Mouse (Mus musculus) MEL (cell line): ENCODE measurements around the gene Ihh. TPM values are rescaled to one million over a fixed set of nuclear protein-coding genes. Genes with fewer than 3 reads are reported as not detected.

Experiments used
- DNase-seq: peaks from one replicate; pipeline ENCODE4 v3.0.0; 2011; ENCODE audit warnings: low read depth, low spot score
- H3K27ac ChIP-seq: 2 replicates; pipeline ENCODE4 v1.5.1; 2012; ENCODE audit warnings: low read depth, mild to moderate bottlenecking, control low read depth, low read length, moderate library complexity; ENCODE audit not compliant: control insufficient read depth
- H3K27me3 ChIP-seq, 2 experiments: fragments of 150-350 bp in 1 of 2; sonication (generic) in 1 of 2; 2 replicates each; pipeline ENCODE4 v1.6.1; 2012; ENCODE audit warnings: low read length in 2 of 2, mild to moderate bottlenecking in 2 of 2, improper control_type of control experiment in 1 of 2, moderate library complexity in 1 of 2; ENCODE audit not compliant: insufficient read depth in 2 of 2, control insufficient read depth in 1 of 2
- H3K36me3 ChIP-seq, 2 experiments: 2 replicates each; pipeline ENCODE4 v1.6.1; 2012 to 2014; ENCODE audit warnings: low read length in 2 of 2, improper control_type of control experiment in 1 of 2, inconsistent platforms in 1 of 2, mild to moderate bottlenecking in 1 of 2; ENCODE audit not compliant: insufficient read depth in 2 of 2, control insufficient read depth in 1 of 2
- H3K4me1 ChIP-seq, 2 experiments: fragments of 150-350 bp in 1 of 2; sonication (generic) in 1 of 2; 2 replicates each; pipeline ENCODE4 v1.6.1; 2012; ENCODE audit warnings: low read length in 2 of 2, improper control_type of control experiment in 1 of 2, mild to moderate bottlenecking in 1 of 2; ENCODE audit not compliant: insufficient read depth in 2 of 2, control insufficient read depth in 1 of 2
- H3K4me3 ChIP-seq, 2 experiments: fragments of 150-350 bp in 1 of 2; sonication (generic) in 1 of 2; 2 replicates each; pipeline ENCODE4 v1.5.1; 2012; ENCODE audit warnings: low read depth in 2 of 2, low read length in 2 of 2, mild to moderate bottlenecking in 2 of 2, moderate library complexity in 2 of 2, control low read depth in 1 of 2, improper control_type of control experiment in 1 of 2; ENCODE audit not compliant: control insufficient read depth in 1 of 2, insufficient read depth in 1 of 2
- H3K79me2 ChIP-seq: 2 replicates; pipeline ENCODE4 v1.6.1; 2012; ENCODE audit warnings: mild to moderate bottlenecking, low read length, moderate library complexity; ENCODE audit not compliant: control insufficient read depth, poor library complexity, insufficient read depth
- H3K9ac ChIP-seq: 2 replicates; pipeline ENCODE4 v1.6.1; 2012; ENCODE audit warnings: low read depth, mild to moderate bottlenecking, control low read depth, low read length, moderate library complexity; ENCODE audit not compliant: control insufficient read depth, poor library complexity, severe bottlenecking
- H3K9me3 ChIP-seq: fragments of 150-350 bp; sonication (generic); replicated peaks from 2 replicates; pipeline ENCODE4 v1.6.1; 2012; ENCODE audit warnings: mild to moderate bottlenecking, low read length, improper control_type of control experiment, moderate library complexity; ENCODE audit not compliant: insufficient read depth
- BHLHE40 ChIP-seq: IDR thresholded peaks from 2 replicates; pipeline ENCODE4 v1.6.1; 2012; ENCODE audit warnings: low read depth, mild to moderate bottlenecking, inconsistent platforms, low read length, improper control_type of control experiment, borderline replicate concordance
- CHD1 ChIP-seq: IDR thresholded peaks from 2 replicates; pipeline ENCODE4 v1.6.1; 2012; ENCODE audit warnings: low read depth, mild to moderate bottlenecking, inconsistent platforms, low read length, improper control_type of control experiment
- CHD2 ChIP-seq: IDR thresholded peaks from 2 replicates; pipeline ENCODE4 v1.6.1; 2011; ENCODE audit warnings: low read length, improper control_type of control experiment
- CTCF ChIP-seq, 3 experiments: IDR thresholded peaks in 2 of 3; conservative IDR thresholded peaks in 1 of 3; 2 replicates each; pipeline ENCODE4 v1.5.1; 2011 to 2012; ENCODE audit warnings: low read length in 3 of 3, low read depth in 2 of 3, mild to moderate bottlenecking in 2 of 3, improper control_type of control experiment in 1 of 3, inconsistent platforms in 1 of 3, mixed read lengths in 1 of 3, moderate library complexity in 1 of 3; ENCODE audit not compliant: control insufficient read depth in 1 of 3, insufficient read depth in 1 of 3, poor library complexity in 1 of 3, severe bottlenecking in 1 of 3
- E2F4 ChIP-seq: IDR thresholded peaks from 2 replicates; pipeline ENCODE4 v1.6.1; 2011; ENCODE audit warnings: low read depth, low read length, improper control_type of control experiment, borderline replicate concordance
- ELF1 ChIP-seq: IDR thresholded peaks from 2 replicates; pipeline ENCODE4 v1.6.1; 2014; ENCODE audit warnings: low read depth, mild to moderate bottlenecking, inconsistent platforms, low read length, improper control_type of control experiment, moderate library complexity
- EP300 ChIP-seq, 2 experiments: IDR thresholded peaks; 2 replicates each; pipeline ENCODE4 v1.6.1; 2011; ENCODE audit warnings: improper control_type of control experiment in 2 of 2, low read length in 2 of 2, low read depth in 1 of 2, mild to moderate bottlenecking in 1 of 2
- ETS1 ChIP-seq: IDR thresholded peaks from 2 replicates; pipeline ENCODE4 v1.6.1; 2012; ENCODE audit warnings: low read depth, mild to moderate bottlenecking, inconsistent platforms, low read length, improper control_type of control experiment, moderate library complexity
- GABPA ChIP-seq: IDR thresholded peaks from 2 replicates; pipeline ENCODE4 v1.6.1; 2012; ENCODE audit warnings: low read depth, mild to moderate bottlenecking, inconsistent platforms, low read length, improper control_type of control experiment, moderate library complexity
- HCFC1 ChIP-seq: IDR thresholded peaks from 2 replicates; pipeline ENCODE4 v1.6.1; 2012; ENCODE audit warnings: low read depth, mild to moderate bottlenecking, inconsistent platforms, low read length, improper control_type of control experiment, moderate library complexity
- MXI1 ChIP-seq: IDR thresholded peaks from 2 replicates; pipeline ENCODE4 v1.6.1; 2011; ENCODE audit warnings: mild to moderate bottlenecking, low read depth, low read length, improper control_type of control experiment
- MYB ChIP-seq: IDR thresholded peaks from 2 replicates; pipeline ENCODE4 v1.6.1; 2011; ENCODE audit warnings: mild to moderate bottlenecking, low read depth, low read length, improper control_type of control experiment
- RCOR1 ChIP-seq: IDR thresholded peaks from 2 replicates; pipeline ENCODE4 v1.6.1; 2012; ENCODE audit warnings: low read depth, mild to moderate bottlenecking, inconsistent platforms, low read length, improper control_type of control experiment
- SMC3 ChIP-seq: IDR thresholded peaks from 2 replicates; pipeline ENCODE4 v1.6.1; 2011; ENCODE audit warnings: low read depth, low read length, improper control_type of control experiment
- TAL1 ChIP-seq: IDR thresholded peaks from 2 replicates; pipeline ENCODE4 v1.6.1; 2012; ENCODE audit warnings: mild to moderate bottlenecking, inconsistent platforms, low read length, moderate library complexity, mixed read lengths
- TBP ChIP-seq: IDR thresholded peaks from 2 replicates; pipeline ENCODE4 v1.8.0; 2011; ENCODE audit warnings: low read depth, low read length, improper control_type of control experiment
- TCF12 ChIP-seq: IDR thresholded peaks from 2 replicates; pipeline ENCODE4 v1.6.1; 2014; ENCODE audit warnings: low read depth, mild to moderate bottlenecking, inconsistent platforms, low read length, improper control_type of control experiment, moderate library complexity
- UBTF ChIP-seq: IDR thresholded peaks from 2 replicates; pipeline ENCODE4 v1.6.1; 2012; ENCODE audit warnings: low read depth, mild to moderate bottlenecking, inconsistent platforms, low read length, improper control_type of control experiment, moderate library complexity, borderline replicate concordance; ENCODE audit not compliant: insufficient read depth
- USF1 ChIP-seq: IDR thresholded peaks from 2 replicates; pipeline ENCODE4 v1.6.1; 2014; ENCODE audit warnings: low read depth, mild to moderate bottlenecking, inconsistent platforms, low read length, improper control_type of control experiment, moderate library complexity
- USF2 ChIP-seq, 2 experiments: IDR thresholded peaks; 2 replicates each; pipeline ENCODE4 v1.6.1; 2011 to 2012; ENCODE audit warnings: improper control_type of control experiment in 2 of 2, low read length in 2 of 2, borderline replicate concordance in 1 of 2, inconsistent platforms in 1 of 2, low read depth in 1 of 2, mild to moderate bottlenecking in 1 of 2; ENCODE audit not compliant: insufficient read depth in 1 of 2
- ZC3H11A ChIP-seq: IDR thresholded peaks from 2 replicates; pipeline ENCODE4 v1.6.1; 2012; ENCODE audit warnings: low read depth, mild to moderate bottlenecking, inconsistent platforms, low read length, improper control_type of control experiment
- polyA plus RNA-seq, 2 experiments: library from polyadenylated mRNA; stranded (reverse) in 1 of 2; unstranded in 1 of 2; fragments of >175 nt in 1 of 2; fragments of >200 nt in 1 of 2; gene quantifications; 2 replicates each; pipeline versions ENCODE4 v1.2.1 to v1.2.4; 2012; ENCODE audit warnings: low replicate concordance in 2 of 2, low read depth in 1 of 2; ENCODE audit not compliant: insufficient read length in 2 of 2, insufficient read depth in 1 of 2, missing spikeins in 1 of 2
- total RNA-seq: library from RNA; depleted of rRNA; stranded (reverse); fragments of 300-350 nt; gene quantifications from 2 replicates; pipeline ENCODE4 v1.2.3, GENCODE M21; 2012

The Ihh gene
- total and polyA plus RNA-seq, 3 experiments: 0.04 to 0.07 TPM; not detected in 1

- no peaks in the 10 kb centered on the region for H3K9me3 ChIP-seq
- no peak overlapping the region for H3K4me3 ChIP-seq
- no peak overlapping the region for H3K27ac ChIP-seq
- TF ChIP-seq CHD1 (no peak), MYB (no peak), RCOR1 (no peak), GABPA (no peak), TBP (no peak), UBTF (no peak), HCFC1 (no peak)
- H3K79me2 ChIP-seq: no peaks in the 10 kb centered on the region
- no peaks in the 10 kb centered on the region; a peak in 2 of 4 replicates for H3K27me3 ChIP-seq
- no peak for DNase-seq
- H3K4me1 ChIP-seq: no peaks in the 10 kb centered on the region
- H3K9ac ChIP-seq: no peak overlapping the region
- H3K36me3 ChIP-seq: no peaks in the 10 kb centered on the region
Measured at GRCm38 (mm10) chr1:74924464-74924863, 27.0 kb downstream of the Ihh start.

GRCm38 (mm10) chr1:74915706-74916105 lies 35.8 kb downstream of the Ihh start:
- H3K79me2 ChIP-seq: no peaks in the 10 kb centered on the region
- H3K27me3 ChIP-seq: peaks cover 0 to 2% of the 10 kb centered on the region in 2 experiments; a peak in 2 of 4 replicates
- no peak overlapping the region for H3K4me3 ChIP-seq
- no peak for TF ChIP-seq USF1
- TF ChIP-seq EP300 (IDR thresholded peaks at IDR 0.05; ENCODE audit: low read depth in 1 of 2, low read length in 2 of 2): no peak
- no peak for TF ChIP-seq HCFC1
- peak in 2 of 3 experiments; percentile 15 to 42; a peak in 3 of 6 replicates for TF ChIP-seq CTCF (IDR thresholded peaks at IDR 0.05 in 2 of 3, conservative IDR thresholded peaks at IDR 0.05 in 1 of 3; ENCODE audit: control insufficient read depth in 1 of 3, insufficient read depth in 1 of 3, low read depth in 2 of 3, low read length in 3 of 3, poor library complexity in 1 of 3, severe bottlenecking in 1 of 3)
- TF ChIP-seq, all 39 proteins: peak for 1
- Histone ChIP-seq H3K9me3 (no peaks in the 10 kb centered on the region), H3K36me3 (no peaks in the 10 kb centered on the region), H3K9ac (no peak overlapping the region), H3K27ac (no peak overlapping the region), H3K4me1 (no peaks in the 10 kb centered on the region)
- no peak for DNase-seq

GRCm38 (mm10) chr1:74902191-74902590 lies 49.3 kb downstream of the Ihh start:
- TF ChIP-seq USF2 (IDR thresholded peaks at IDR 0.05; ENCODE audit: borderline replicate concordance in 1 of 2, insufficient read depth in 1 of 2, low read depth in 1 of 2, low read length in 2 of 2): no peak
- TF ChIP-seq BHLHE40: no peak
- no peak for TF ChIP-seq ELF1
- TF ChIP-seq TAL1: no peak
- TF ChIP-seq E2F4: no peak
- no peak for TF ChIP-seq MXI1
- TF ChIP-seq ZC3H11A: no peak
- no peak for TF ChIP-seq TCF12
- no peak for TF ChIP-seq SMC3
- no peak for TF ChIP-seq USF1
- TF ChIP-seq CHD1: no peak
- TF ChIP-seq RCOR1: no peak
- no peak for TF ChIP-seq ETS1
- TF ChIP-seq CHD2: no peak
- no peak for TF ChIP-seq TBP
- Histone ChIP-seq H3K27me3 (no peaks in the 10 kb centered on the region), H3K4me3 (no peak overlapping the region)

More at GRCm38 (mm10) chr1:74902191-74902590, 49.3 kb downstream of the Ihh start:
- Histone ChIP-seq H3K79me2 (no peaks in the 10 kb centered on the region), H3K9ac (no peak overlapping the region), H3K36me3 (no peaks in the 10 kb centered on the region), H3K9me3 (no peaks in the 10 kb centered on the region), H3K27ac (no peak overlapping the region), H3K4me1 (no peaks in the 10 kb centered on the region)
- DNase-seq: no peak
